Mouse (Mus musculus): ENCODE results near the gene Acot13. TPM values are rescaled to one million over a fixed set of nuclear protein-coding genes. Genes with fewer than 3 reads are reported as not detected.
"Not testable (repeated sequence)": the region's sequence is repeated elsewhere in the genome, so short reads cannot be mapped to it uniquely, and the experiment has no call there.

Acot13 gene
- polyA plus RNA-seq, 1 experiment from 2014 or later: 93.4 TPM

DNA sequence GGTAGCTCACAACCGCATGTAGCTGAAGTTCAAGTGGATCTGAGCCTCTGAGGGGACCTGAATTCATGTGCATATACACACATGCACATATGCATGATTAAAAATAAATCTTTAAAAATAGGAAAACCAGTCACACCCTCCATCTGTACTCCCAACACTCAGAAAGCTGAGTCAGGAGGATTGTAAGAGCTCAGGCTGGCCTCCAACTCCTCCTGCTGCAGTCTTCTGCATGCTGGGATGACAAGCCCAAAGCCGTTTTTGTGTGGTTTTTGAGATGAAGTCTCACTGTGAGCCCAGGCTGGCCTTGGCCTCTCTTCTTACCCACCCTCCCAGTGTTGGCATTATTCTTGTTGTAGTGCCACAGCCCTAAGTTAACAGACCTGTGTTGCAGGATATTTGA is 53.3 kb downstream of the Acot13 start:
- ATAC-seq (ENCODE audit: insufficient read depth, low FRiP score): no peak
- no peaks in the 10 kb centered on the region for H3K9me3 ChIP-seq (replicated peaks; ENCODE audit: control insufficient read depth, low read length)
- H3K4me1 ChIP-seq (ENCODE audit: control insufficient read depth, insufficient read depth, low read length): no peaks in the 10 kb centered on the region
- H3K9ac ChIP-seq (ENCODE audit: low read length): no peak overlapping the region
- H3K4me3 ChIP-seq (replicated peaks; ENCODE audit: low read length): no peak overlapping the region
- no peaks in the 10 kb centered on the region for H3K27me3 ChIP-seq (ENCODE audit: control insufficient read depth, insufficient read depth, low read length)
- whole genome bisulfite sequencing: 75% methylated on average over 2 of the region's 2 CpGs
- H3K4me2 ChIP-seq (ENCODE audit: low read depth, low read length): no peak overlapping the region
- H3K27ac ChIP-seq (ENCODE audit: low read length): no peak overlapping the region
- H3K36me3 ChIP-seq (ENCODE audit: control insufficient read depth, insufficient read depth, low read length): no peaks in the 10 kb centered on the region

DNA sequence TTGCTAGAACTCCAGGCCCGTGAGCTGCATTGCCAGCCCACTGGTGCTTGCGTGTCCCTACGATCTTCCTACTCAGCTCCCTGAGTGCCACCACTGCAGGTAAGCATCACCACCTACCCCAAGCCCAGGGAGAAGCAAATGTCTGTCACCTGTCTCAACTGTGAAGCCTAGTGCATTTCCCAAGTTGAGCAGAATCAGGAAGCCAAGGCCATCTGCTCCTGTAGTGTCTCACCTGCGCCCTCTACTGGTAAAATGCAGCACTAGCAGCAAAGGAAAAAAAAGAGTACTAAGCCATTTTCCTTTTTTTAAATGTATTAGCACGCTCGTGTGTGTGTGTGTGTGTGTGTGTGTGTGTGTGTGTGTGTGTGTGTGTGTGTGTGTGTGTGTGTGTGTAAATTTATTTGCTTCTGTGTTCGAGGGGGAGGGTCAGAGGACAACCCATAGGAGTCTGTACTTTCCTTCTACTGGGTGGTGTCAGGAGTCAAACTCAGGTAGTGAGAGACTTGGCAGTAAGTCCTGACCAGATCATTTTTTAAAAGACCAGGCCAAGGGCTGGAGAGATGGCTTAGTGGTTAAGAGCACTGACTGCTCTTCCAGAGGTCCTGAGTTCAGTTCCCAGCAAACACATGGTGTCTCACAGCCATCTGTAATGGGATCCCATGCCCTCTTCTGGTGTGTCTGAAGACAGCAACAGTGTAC is 55.0 kb downstream of the Acot13 start:
- Histone ChIP-seq H3K4me2 (ENCODE audit: low read depth, low read length) (no peak overlapping the region), H3K27ac (ENCODE audit: low read length) (no peak overlapping the region), H3K27me3 (ENCODE audit: control insufficient read depth, insufficient read depth, low read length) (no peaks in the 10 kb centered on the region), H3K9me3 (replicated peaks; ENCODE audit: control insufficient read depth, low read length) (no peaks in the 10 kb centered on the region), H3K4me3 (replicated peaks; ENCODE audit: low read length) (no peak overlapping the region), H3K36me3 (ENCODE audit: control insufficient read depth, insufficient read depth, low read length) (no peaks in the 10 kb centered on the region), H3K9ac (ENCODE audit: low read length) (no peak overlapping the region), H3K4me1 (ENCODE audit: control insufficient read depth, insufficient read depth, low read length) (no peaks in the 10 kb centered on the region)
- no peak for ATAC-seq (ENCODE audit: insufficient read depth, low FRiP score)
- 45% methylated on average over 7 of the region's 7 CpGs for WGBS

DNA sequence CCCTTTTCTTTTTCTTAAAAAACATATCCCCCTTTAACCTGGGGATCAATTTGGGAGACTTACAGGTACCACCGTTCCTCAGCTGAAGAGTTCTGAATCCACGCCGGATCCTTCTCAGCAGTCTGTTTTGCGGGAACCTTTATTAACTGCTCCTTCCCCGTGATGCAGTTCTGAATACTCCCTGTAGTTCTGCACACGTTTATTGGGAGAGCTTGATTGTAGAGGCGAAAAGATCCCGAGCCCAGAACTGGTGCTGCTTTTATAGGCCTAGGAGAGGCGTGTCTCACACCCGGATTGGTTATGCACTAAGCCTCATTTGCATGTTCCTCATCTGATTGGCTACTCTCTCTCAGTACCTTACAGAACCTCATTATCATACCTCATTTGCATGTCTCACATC is 59.9 kb downstream of the Acot13 start:
- H3K4me2 ChIP-seq (ENCODE audit: low read depth, low read length); H3K4me1 ChIP-seq (ENCODE audit: control insufficient read depth, insufficient read depth, low read length); H3K9me3 ChIP-seq (replicated peaks; ENCODE audit: control insufficient read depth, low read length); H3K27ac ChIP-seq (ENCODE audit: low read length); H3K4me3 ChIP-seq (replicated peaks; ENCODE audit: low read length); H3K36me3 ChIP-seq (ENCODE audit: control insufficient read depth, insufficient read depth, low read length); H3K27me3 ChIP-seq (ENCODE audit: control insufficient read depth, insufficient read depth, low read length); H3K9ac ChIP-seq (ENCODE audit: low read length); ATAC-seq (ENCODE audit: insufficient read depth, low FRiP score): not testable (repeated sequence)
- 91% methylated on average over 10 of the region's 10 CpGs for WGBS

Other genes with a start within 250 kb of the Acot13 start
- gene Ripor2, start 249.4 kb downstream of the Acot13 start, polyA plus RNA-seq (2015; fragmentation: Nextera tagmentation; extraction: Ambion mirVana): 3.6 and 4.3 TPM in 2 replicates
- not detected in 2 replicates for gene Armh2, start 90.3 kb downstream of the Acot13 start, polyA plus RNA-seq (2015; fragmentation: Nextera tagmentation; extraction: Ambion mirVana)
- gene Gmnn, start 69.6 kb downstream of the Acot13 start, polyA plus RNA-seq (2015; fragmentation: Nextera tagmentation; extraction: Ambion mirVana): 76.2 and 84.9 TPM in 2 replicates
- 14.1 and 15.2 TPM in 2 replicates for gene BC005537, start 29.9 kb downstream of the Acot13 start, polyA plus RNA-seq (2015; fragmentation: Nextera tagmentation; extraction: Ambion mirVana)
- 39.5 and 42.2 TPM in 2 replicates for gene Tdp2, start 139 bp upstream of the Acot13 start, polyA plus RNA-seq (2015; fragmentation: Nextera tagmentation; extraction: Ambion mirVana)
- gene D130043K22Rik, start 13.6 kb upstream of the Acot13 start, polyA plus RNA-seq (2015; fragmentation: Nextera tagmentation; extraction: Ambion mirVana): 0.50 and 0.63 TPM in 2 replicates
- 7.6 and 7.8 TPM in 2 replicates for gene Aldh5a1, start 106.1 kb upstream of the Acot13 start, polyA plus RNA-seq (2015; fragmentation: Nextera tagmentation; extraction: Ambion mirVana)
- 4.0 and 5.0 TPM in 2 replicates for gene Gpld1, start 111.6 kb upstream of the Acot13 start, polyA plus RNA-seq (2015; fragmentation: Nextera tagmentation; extraction: Ambion mirVana)
- 14.3 and 15.3 TPM in 2 replicates for gene Mrs2, start 188.8 kb upstream of the Acot13 start, polyA plus RNA-seq (2015; fragmentation: Nextera tagmentation; extraction: Ambion mirVana)
- gene Dcdc2a, start 224.5 kb upstream of the Acot13 start, polyA plus RNA-seq (2015; fragmentation: Nextera tagmentation; extraction: Ambion mirVana): 0.95 and 1.3 TPM in 2 replicates

Measured in stomach, embryonic 16.5 days (tissue).